ENCODE assay signal across 8 mouse cellular contexts in the genomic region with DNA sequence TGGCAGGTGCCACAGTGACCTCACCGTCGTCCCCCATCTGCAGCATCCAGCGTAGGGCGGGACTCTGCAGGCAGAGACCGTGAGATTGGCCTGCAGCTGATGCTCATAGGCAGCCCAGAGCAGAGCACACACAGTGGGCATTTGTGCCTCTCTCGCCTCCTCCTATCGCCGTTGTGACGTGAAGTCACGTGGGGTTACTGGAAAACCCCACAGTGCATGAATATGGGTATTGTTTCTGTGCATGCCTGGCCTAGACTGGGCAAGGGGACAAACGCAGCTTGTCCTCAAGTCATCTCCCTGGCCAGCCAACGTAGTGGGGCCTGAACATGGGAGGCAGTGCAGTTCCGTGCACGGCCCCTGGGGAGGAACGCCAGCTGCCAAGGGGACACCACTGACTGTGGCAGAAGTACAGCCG. TPM values are rescaled to one million over a fixed set of nuclear protein-coding genes. Genes with fewer than 3 reads are reported as not detected.
DNase-seq lines count a peak whose midpoint lies in the region; ATAC-seq and TF ChIP-seq lines count a peak whose summit lies in the region.

No protein-coding gene starts in this region.

- DNase-seq in midbrain, embryonic 11.5 days (ENCODE audit: low spot score, missing footprints) = no peak
- DNase-seq in midbrain, embryonic 10.5 days (ENCODE audit: low spot score) = no peak
- peak; percentile 21 to 58 for DNase-seq in left cerebral cortex, adult 2 months (ENCODE audit: extremely low spot score in 1 of 2, low spot score in 2 of 2)
- no peak for DNase-seq in yolk sac, embryonic 10.5 days (ENCODE audit: low spot score)
- no peak for DNase-seq in T-cell, adult 2 months (ENCODE audit: low spot score)

- H3K4me1 ChIP-seq in midbrain, embryonic 11.5 days (ENCODE audit: control insufficient read depth, insufficient read depth, low read length) = no peaks in the 10 kb centered on the region
- peaks cover 17% of the 10 kb centered on the region; the same call in 1 of the 2 replicates for H3K4me1 ChIP-seq in midbrain, embryonic 10.5 days
- H3K4me1 ChIP-seq in cortical plate, adult 2 months (ENCODE audit: control insufficient read depth, insufficient read depth, low read length) = no peaks in the 10 kb centered on the region
- peaks cover 36% of the 10 kb centered on the region for H3K4me1 ChIP-seq in heart, embryonic 15.5 days (replicated peaks)
- peaks cover 19% of the 10 kb centered on the region for H3K4me1 ChIP-seq in neural tube, embryonic 15.5 days

- H3K27me3 ChIP-seq in midbrain, embryonic 11.5 days (ENCODE audit: control insufficient read depth, insufficient read depth, low read length) = no peaks in the 10 kb centered on the region
- no peaks in the 10 kb centered on the region for H3K27me3 ChIP-seq in midbrain, embryonic 10.5 days (ENCODE audit: low read depth, poor library complexity, severe bottlenecking)
- H3K27me3 ChIP-seq in heart, embryonic 15.5 days = no peaks in the 10 kb centered on the region
- no peaks in the 10 kb centered on the region for H3K27me3 ChIP-seq in neural tube, embryonic 15.5 days (replicated peaks)

- 84% methylated on average over 16 of the region's 16 CpGs for WGBS in midbrain, embryonic 11.5 days
- WGBS in midbrain, embryonic 10.5 days = 87% methylated on average over 16 of the region's 16 CpGs
- WGBS in heart, embryonic 15.5 days = 73% methylated on average over 16 of the region's 16 CpGs
- WGBS in neural tube, embryonic 15.5 days = 41% methylated on average over 16 of the region's 16 CpGs

- H3K4me3 ChIP-seq in midbrain, embryonic 11.5 days (ENCODE audit: low read depth, low read length) = no peak overlapping the region
- no peak overlapping the region for H3K4me3 ChIP-seq in midbrain, embryonic 10.5 days
- H3K4me3 ChIP-seq in cortical plate, adult 2 months (ENCODE audit: insufficient read depth, low read length) = no peak overlapping the region
- H3K4me3 ChIP-seq in heart, embryonic 15.5 days = no peak overlapping the region
- H3K4me3 ChIP-seq in left cerebral cortex, adult 2 months = no peak overlapping the region
- no peak overlapping the region for H3K4me3 ChIP-seq in neural tube, embryonic 15.5 days (replicated peaks)

- ATAC-seq in midbrain, embryonic 11.5 days (ENCODE audit: low FRiP score) = 0 out of 2 replicates have a peak, but pooled peaks have one; percentile 40
- peak; percentile 61 for ATAC-seq in heart, embryonic 15.5 days (replicated peaks; ENCODE audit: insufficient number of reproducible peaks, insufficient read depth, low FRiP score, low read depth)
- peak; percentile 78 for ATAC-seq in neural tube, embryonic 15.5 days (ENCODE audit: low FRiP score)

- no peak overlapping the region for H3K9ac ChIP-seq in midbrain, embryonic 11.5 days (ENCODE audit: low read length)
- H3K9ac ChIP-seq in heart, embryonic 15.5 days = no peak overlapping the region
- H3K9ac ChIP-seq in neural tube, embryonic 15.5 days (replicated peaks) = no peak overlapping the region

- TF ChIP-seq POLR2A in cortical plate, adult 2 months (IDR thresholded peaks at IDR 0.05; ENCODE audit: extremely low read depth, insufficient read depth, low read length) = 0 out of 2 replicates have a peak, but pooled peaks have one; percentile 27

- no peak overlapping the region for H3K4me2 ChIP-seq in midbrain, embryonic 11.5 days
- no peak overlapping the region for H3K4me2 ChIP-seq in heart, embryonic 15.5 days
- no peak overlapping the region for H3K4me2 ChIP-seq in neural tube, embryonic 15.5 days

- intact Hi-C loops in left cerebral cortex, adult 2 months (cut with DNase I) = no loop called here

- TF ChIP-seq CTCF in cortical plate, adult 2 months (IDR thresholded peaks at IDR 0.05; ENCODE audit: extremely low read depth, insufficient read depth, low read length) = 0 out of 2 replicates have a peak, but pooled peaks have one; percentile 12
- peak; percentile 48 for TF ChIP-seq CTCF in left cerebral cortex, adult 2 months (IDR thresholded peaks at IDR 0.05)

- H3K36me3 ChIP-seq in midbrain, embryonic 11.5 days (ENCODE audit: control insufficient read depth, insufficient read depth, low read length) = no peaks in the 10 kb centered on the region
- no peaks in the 10 kb centered on the region for H3K36me3 ChIP-seq in midbrain, embryonic 10.5 days
- H3K36me3 ChIP-seq in heart, embryonic 15.5 days = no peaks in the 10 kb centered on the region
- no peaks in the 10 kb centered on the region for H3K36me3 ChIP-seq in neural tube, embryonic 15.5 days

- no peaks in the 10 kb centered on the region for H3K9me3 ChIP-seq in midbrain, embryonic 11.5 days (ENCODE audit: control insufficient read depth, low read length)
- H3K9me3 ChIP-seq in midbrain, embryonic 10.5 days (replicated peaks) = no peaks in the 10 kb centered on the region
- H3K9me3 ChIP-seq in heart, embryonic 15.5 days (replicated peaks) = no peaks in the 10 kb centered on the region
- H3K9me3 ChIP-seq in neural tube, embryonic 15.5 days (replicated peaks) = no peaks in the 10 kb centered on the region

- H3K27ac ChIP-seq in midbrain, embryonic 11.5 days (ENCODE audit: low read depth, low read length) = no peak overlapping the region
- H3K27ac ChIP-seq in midbrain, embryonic 10.5 days (replicated peaks) = no peak overlapping the region
- H3K27ac ChIP-seq in cortical plate, adult 2 months (ENCODE audit: insufficient read depth, low read length) = peak overlapping the region; percentile 52; the same call in 1 of the 2 replicates
- peak overlapping the region; percentile 52 for H3K27ac ChIP-seq in heart, embryonic 15.5 days
- peak overlapping the region; percentile 64; the same call in 1 of the 2 replicates for H3K27ac ChIP-seq in left cerebral cortex, adult 2 months
- peak overlapping the region; percentile 45 for H3K27ac ChIP-seq in neural tube, embryonic 15.5 days (replicated peaks)

RNA-seq across cellular contexts. Expression of a gene that starts 27.3 kb away (rescaled TPM):
- 34.7 and 40.9 TPM in 2 replicates for polyA plus RNA-seq in midbrain, embryonic 11.5 days (2014; fragmentation: Nextera tagmentation; extraction: Ambion mirVana)
- polyA plus RNA-seq in midbrain, embryonic 10.5 days (2016; fragmentation: Nextera tagmentation; extraction: Ambion mirVana) = 32.9 and 36.3 TPM in 2 replicates
- polyA plus RNA-seq in cortical plate, adult 2 months (2012; rRNA removed) = 88.3 and 105 TPM in 2 replicates
- polyA plus RNA-seq in heart, embryonic 15.5 days (2015; fragmentation: Nextera tagmentation; extraction: Ambion mirVana) = 91.7 and 118 TPM in 2 replicates
- 10 to 100 TPM; 39.6 to 40.7 TPM for total RNA-seq in left cerebral cortex, adult 2 months (2021)
- 112 and 130 TPM in 2 replicates for polyA plus RNA-seq in neural tube, embryonic 15.5 days (2015; fragmentation: Nextera tagmentation; extraction: Ambion mirVana)

Comparison
In these comparisons a context has a peak if more than half of its experiments do, and no peak if none do; other contexts are left out.
1. DNase-seq: peak in left cerebral cortex, adult 2 months (2 of 2); none in midbrain, embryonic 11.5 days (single experiment), midbrain, embryonic 10.5 days (single experiment), yolk sac, embryonic 10.5 days (single experiment) and T-cell, adult 2 months (single experiment).
2. H3K27ac ChIP-seq: peak in cortical plate, adult 2 months (single experiment), heart, embryonic 15.5 days (single experiment), left cerebral cortex, adult 2 months (single experiment) and neural tube, embryonic 15.5 days (single experiment); none in midbrain, embryonic 11.5 days (single experiment) and midbrain, embryonic 10.5 days (single experiment).
3. Peak in every context shown above with its lines, with median percentiles within 50 percentile points of each other: ATAC-seq.